20 mouse cellular contexts compared by ENCODE assay signal in genomic region chr2:139784465-139784864, GRCm38 (mm10).
A peak's percentile ranks its signal among the peaks of the same experiment; 100 is the strongest.
DNase-seq lines count a peak whose midpoint lies in the region; ATAC-seq and TF ChIP-seq lines count a peak whose summit lies in the region.
"Had no signal": no experiment of that assay in that cellular context is flagged by ENCODE, and none has a peak within 500 bp of the region (broad histone marks: within the 10 kb centered on the region; RNA-seq: fewer than 3 reads in every experiment).

No protein-coding gene starts in this region.

- no peak overlapping the region for H3K4me3 ChIP-seq in forebrain, postnatal 0 days (ENCODE audit: low read depth, low read length)
- no peak overlapping the region for H3K4me3 ChIP-seq in forebrain, embryonic 14.5 days (ENCODE audit: low read depth, low read length)
- no peak overlapping the region for H3K4me3 ChIP-seq in lung, embryonic 15.5 days
- no peak overlapping the region for H3K4me3 ChIP-seq in testis, adult 2 months (ENCODE audit: control insufficient read depth, low read depth, low read length)
- H3K4me3 ChIP-seq: embryonic facial prominence, embryonic 13.5 days; forebrain, embryonic 12.5 days; heart, embryonic 13.5 days; hindbrain, embryonic 15.5 days had no signal

- no peaks in the 10 kb centered on the region for H3K36me3 ChIP-seq in forebrain, postnatal 0 days (ENCODE audit: insufficient read depth)
- H3K36me3 ChIP-seq in forebrain, embryonic 14.5 days (ENCODE audit: control insufficient read depth, insufficient read depth, low read length), result no peaks in the 10 kb centered on the region
- H3K36me3 ChIP-seq in lung, embryonic 15.5 days, result no peaks in the 10 kb centered on the region
- H3K36me3 ChIP-seq in testis, adult 2 months (ENCODE audit: control insufficient read depth, insufficient read depth, low read length), result no peaks in the 10 kb centered on the region
- H3K36me3 ChIP-seq: embryonic facial prominence, embryonic 13.5 days; forebrain, embryonic 12.5 days; G1E; heart, embryonic 13.5 days; hindbrain, embryonic 15.5 days had no signal

- H3K9ac ChIP-seq in forebrain, postnatal 0 days, result no peak overlapping the region
- H3K9ac ChIP-seq in forebrain, embryonic 14.5 days (ENCODE audit: low read length), result no peak overlapping the region
- H3K9ac ChIP-seq in lung, embryonic 15.5 days, result no peak overlapping the region
- H3K9ac ChIP-seq: embryonic facial prominence, embryonic 13.5 days; forebrain, embryonic 12.5 days; heart, embryonic 13.5 days; hindbrain, embryonic 15.5 days had no signal

- no peaks in the 10 kb centered on the region for H3K27me3 ChIP-seq in forebrain, postnatal 0 days (ENCODE audit: insufficient read depth, low read length)
- H3K27me3 ChIP-seq in forebrain, embryonic 14.5 days (replicated peaks; ENCODE audit: control insufficient read depth, insufficient read depth, low read length), result no peaks in the 10 kb centered on the region
- H3K27me3 ChIP-seq in lung, embryonic 15.5 days, result no peaks in the 10 kb centered on the region
- no peaks in the 10 kb centered on the region for H3K27me3 ChIP-seq in testis, adult 2 months (ENCODE audit: control insufficient read depth, insufficient read depth, low read length)
- H3K27me3 ChIP-seq: embryonic facial prominence, embryonic 13.5 days; forebrain, embryonic 12.5 days; heart, embryonic 13.5 days; hindbrain, embryonic 15.5 days had no signal

- WGBS in forebrain, postnatal 0 days, result 52% methylated on average over 1 of the region's 1 CpGs
- 73% methylated on average over 1 of the region's 1 CpGs for WGBS in forebrain, embryonic 14.5 days
- 32% methylated on average over 1 of the region's 1 CpGs for WGBS in lung, embryonic 15.5 days

- TF ChIP-seq CTCF in forebrain, postnatal 0 days (IDR thresholded peaks at IDR 0.05; ENCODE audit: low read depth), result no peak
- TF ChIP-seq CTCF in testis, adult 2 months (IDR thresholded peaks at IDR 0.05; ENCODE audit: control insufficient read depth, insufficient read depth, insufficient replicate concordance, low read depth, low read length), result no peak

- TF ChIP-seq POLR2A in testis, adult 2 months (IDR thresholded peaks at IDR 0.05; ENCODE audit: control insufficient read depth, low read depth, low read length), result no peak

- no peaks in the 10 kb centered on the region for H3K9me3 ChIP-seq in forebrain, postnatal 0 days (ENCODE audit: low read length)
- H3K9me3 ChIP-seq in forebrain, embryonic 14.5 days (replicated peaks; ENCODE audit: control insufficient read depth, low read length), result no peaks in the 10 kb centered on the region
- H3K9me3 ChIP-seq in lung, embryonic 15.5 days, result no peaks in the 10 kb centered on the region
- H3K9me3 ChIP-seq: embryonic facial prominence, embryonic 13.5 days; forebrain, embryonic 12.5 days; G1E; heart, embryonic 13.5 days; hindbrain, embryonic 15.5 days had no signal

- no peaks in the 10 kb centered on the region for H3K4me1 ChIP-seq in forebrain, postnatal 0 days (ENCODE audit: insufficient read depth)
- H3K4me1 ChIP-seq in forebrain, embryonic 14.5 days (ENCODE audit: control insufficient read depth, insufficient read depth, low read length), result no peaks in the 10 kb centered on the region
- peaks cover 8% of the 10 kb centered on the region; the same call in 1 of the 2 replicates for H3K4me1 ChIP-seq in lung, embryonic 15.5 days
- no peaks in the 10 kb centered on the region for H3K4me1 ChIP-seq in testis, adult 2 months (ENCODE audit: control insufficient read depth, insufficient read depth, low read length)
- H3K4me1 ChIP-seq: forebrain, embryonic 12.5 days; heart, embryonic 13.5 days; hindbrain, embryonic 15.5 days had no signal

- DNase-seq in forebrain, postnatal 0 days, result peak; percentile 37
- no peak for DNase-seq in forebrain, embryonic 14.5 days (ENCODE audit: low spot score)
- no peak for DNase-seq in lung, adult 18-20 months
- no peak for DNase-seq in testis, postnatal 14 days (ENCODE audit: low spot score)
- no peak for DNase-seq in kidney, postnatal 25 days
- DNase-seq: adrenal gland, postnatal 10 days; B cell, adult 2 months; cerebellum, adult 18-20 months; cerebellum, adult 9-11 months; cerebellum, postnatal 36 days; gastrocnemius, postnatal 10 days; heart, postnatal 36 days had no signal

- no peak overlapping the region for H3K4me2 ChIP-seq in forebrain, postnatal 0 days (ENCODE audit: low read depth)
- H3K4me2 ChIP-seq in forebrain, embryonic 14.5 days (ENCODE audit: low read length), result no peak overlapping the region
- no peak overlapping the region for H3K4me2 ChIP-seq in lung, embryonic 15.5 days
- H3K4me2 ChIP-seq: embryonic facial prominence, embryonic 13.5 days; forebrain, embryonic 12.5 days; heart, embryonic 13.5 days; hindbrain, embryonic 15.5 days had no signal

- peak; percentile 53 for ATAC-seq in forebrain, postnatal 0 days
- ATAC-seq in forebrain, embryonic 14.5 days, result no peak
- ATAC-seq in lung, embryonic 15.5 days (ENCODE audit: borderline replicate concordance, extremely low read depth, low FRiP score, low TSS enrichment), result no peak
- ATAC-seq: CD4-positive, CD25-positive, alpha-beta regulatory T cell, adult 4 months had no signal

- no peak overlapping the region for H3K27ac ChIP-seq in forebrain, postnatal 0 days (ENCODE audit: low read depth, low read length)
- no peak overlapping the region for H3K27ac ChIP-seq in forebrain, embryonic 14.5 days (ENCODE audit: low read depth, low read length)
- peak overlapping the region; percentile 44; the same call in 1 of the 2 replicates for H3K27ac ChIP-seq in lung, embryonic 15.5 days
- H3K27ac ChIP-seq in testis, adult 2 months (ENCODE audit: control insufficient read depth, insufficient read depth, low read depth, low read length), result peak overlapping the region; percentile 36; the same call in 1 of the 2 replicates
- H3K27ac ChIP-seq: embryonic facial prominence, embryonic 13.5 days; forebrain, embryonic 12.5 days; heart, embryonic 13.5 days; hindbrain, embryonic 15.5 days had no signal

Comparison
In these comparisons a context has a peak if more than half of its experiments do, and no peak if none do; other contexts are left out.
1. H3K27ac ChIP-seq: peak in lung, embryonic 15.5 days (single experiment) and testis, adult 2 months (single experiment); none in forebrain, postnatal 0 days (single experiment) and forebrain, embryonic 14.5 days (single experiment).